Mouse (Mus musculus): ENCODE measurements around the gene Pald1. TPM values are rescaled to one million over a fixed set of nuclear protein-coding genes. Genes with fewer than 3 reads are reported as not detected.

Gene Pald1
- polyA plus RNA-seq, 1 experiment from 2014 or later: 16.1 TPM

DNA sequence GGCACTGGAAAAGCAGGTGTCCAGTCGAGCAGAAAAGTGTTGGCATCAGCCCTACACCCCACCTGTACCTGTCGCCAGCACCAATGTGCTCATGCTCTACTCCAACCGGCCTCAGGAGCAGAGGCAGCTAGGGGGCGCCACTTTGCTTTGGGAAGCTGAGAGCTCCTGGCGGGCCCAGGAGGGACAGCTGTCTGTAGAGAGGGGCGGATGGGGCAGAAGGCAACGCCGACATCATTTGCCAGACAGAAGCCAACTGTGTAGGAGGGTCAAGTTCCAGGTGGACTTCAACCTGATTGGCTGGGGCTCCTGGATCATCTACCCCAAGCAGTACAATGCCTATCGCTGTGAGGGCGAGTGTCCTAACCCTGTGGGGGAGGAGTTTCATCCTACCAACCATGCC is 40.0 kb upstream of the Pald1 start:
- H3K27me3 ChIP-seq (ENCODE audit: control insufficient read depth, insufficient read depth, low read length): peaks cover 17% of the 10 kb centered on the region
- no peak for DNase-seq (ENCODE audit: low spot score)
- H3K4me3 ChIP-seq (ENCODE audit: low read depth, low read length): no peak overlapping the region
- H3K27ac ChIP-seq (replicated peaks; ENCODE audit: low read depth, low read length): no peak overlapping the region
- peaks cover 2% of the 10 kb centered on the region; the same call in 1 of the 2 replicates for H3K4me1 ChIP-seq (ENCODE audit: control insufficient read depth, insufficient read depth, low read length)
- WGBS: 41% methylated on average over 10 of the region's 10 CpGs
- H3K36me3 ChIP-seq (replicated peaks; ENCODE audit: control insufficient read depth, insufficient read depth, low read depth, low read length): no peaks in the 10 kb centered on the region
- ATAC-seq (replicated peaks; ENCODE audit: insufficient number of reproducible peaks, low FRiP score, low TSS enrichment, low read depth): no peak
- H3K9ac ChIP-seq (replicated peaks; ENCODE audit: low read length): no peak overlapping the region
- H3K9me3 ChIP-seq (replicated peaks; ENCODE audit: control insufficient read depth, low read length): no peaks in the 10 kb centered on the region
- H3K4me2 ChIP-seq (ENCODE audit: low read depth, low read length): no peak overlapping the region

DNA sequence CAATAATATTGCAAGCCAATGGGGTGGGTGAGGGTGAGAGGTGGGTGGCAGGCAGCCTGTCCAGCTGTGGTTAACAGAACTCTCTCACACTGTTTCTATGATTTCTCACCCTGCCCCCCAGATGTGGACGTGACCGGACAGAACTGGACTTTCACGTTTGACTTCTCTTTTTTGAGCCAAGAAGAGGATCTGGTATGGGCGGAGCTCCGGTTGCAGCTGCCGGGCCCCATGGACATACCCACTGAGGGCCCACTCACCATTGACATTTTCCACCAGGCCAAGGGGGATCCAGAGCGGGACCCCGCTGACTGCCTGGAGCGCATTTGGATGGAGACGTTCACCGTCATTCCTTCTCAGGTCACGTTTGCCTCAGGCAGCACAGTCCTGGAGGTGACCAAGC is 39.5 kb upstream of the Pald1 start:
- peaks cover 22% of the 10 kb centered on the region for H3K27me3 ChIP-seq (ENCODE audit: control insufficient read depth, insufficient read depth, low read length)
- peaks cover 5% of the 10 kb centered on the region; the same call in 1 of the 2 replicates for H3K4me1 ChIP-seq (ENCODE audit: control insufficient read depth, insufficient read depth, low read length)
- ATAC-seq (replicated peaks; ENCODE audit: insufficient number of reproducible peaks, low FRiP score, low TSS enrichment, low read depth) (no peak), DNase-seq (ENCODE audit: low spot score) (no peak)
- H3K9ac ChIP-seq (replicated peaks; ENCODE audit: low read length): no peak overlapping the region
- H3K4me2 ChIP-seq (ENCODE audit: low read depth, low read length): no peak overlapping the region
- no peak overlapping the region for H3K4me3 ChIP-seq (ENCODE audit: low read depth, low read length)
- no peak overlapping the region for H3K27ac ChIP-seq (replicated peaks; ENCODE audit: low read depth, low read length)
- no peaks in the 10 kb centered on the region for H3K36me3 ChIP-seq (replicated peaks; ENCODE audit: control insufficient read depth, insufficient read depth, low read depth, low read length)
- 84% methylated on average over 12 of the region's 12 CpGs for WGBS
- no peaks in the 10 kb centered on the region for H3K9me3 ChIP-seq (replicated peaks; ENCODE audit: control insufficient read depth, low read length)

DNA sequence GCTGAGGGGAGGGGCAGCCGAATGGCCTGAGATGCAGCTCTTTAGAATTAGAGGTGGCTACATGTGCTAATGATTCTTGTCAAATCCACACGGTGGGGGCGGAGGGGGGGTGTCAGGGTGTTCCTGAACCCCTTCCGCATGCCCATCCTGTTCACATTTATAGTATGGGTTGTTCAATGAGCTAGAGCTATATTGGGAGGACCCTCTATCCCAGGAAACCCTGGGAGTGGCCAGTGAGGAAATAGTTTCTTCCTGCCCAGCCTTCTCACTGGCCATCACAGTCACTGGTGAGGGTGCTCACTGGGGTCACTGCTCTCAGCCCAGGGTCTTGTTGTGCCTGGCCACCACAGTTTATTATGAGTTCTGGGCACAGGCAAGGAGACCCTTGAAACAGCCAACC is 36.7 kb upstream of the Pald1 start:
- ATAC-seq (replicated peaks; ENCODE audit: insufficient number of reproducible peaks, low FRiP score, low TSS enrichment, low read depth) (no peak), DNase-seq (ENCODE audit: low spot score) (no peak)
- 66% methylated on average over 4 of the region's 4 CpGs for WGBS
- peaks cover 5% of the 10 kb centered on the region; the same call in 1 of the 2 replicates for H3K4me1 ChIP-seq (ENCODE audit: control insufficient read depth, insufficient read depth, low read length)
- no peak overlapping the region for H3K9ac ChIP-seq (replicated peaks; ENCODE audit: low read length)
- no peak overlapping the region for H3K4me3 ChIP-seq (ENCODE audit: low read depth, low read length)
- H3K4me2 ChIP-seq (ENCODE audit: low read depth, low read length): no peak overlapping the region
- H3K27me3 ChIP-seq (ENCODE audit: control insufficient read depth, insufficient read depth, low read length): peaks cover 38% of the 10 kb centered on the region
- H3K27ac ChIP-seq (replicated peaks; ENCODE audit: low read depth, low read length): no peak overlapping the region
- no peaks in the 10 kb centered on the region for H3K9me3 ChIP-seq (replicated peaks; ENCODE audit: control insufficient read depth, low read length)
- no peaks in the 10 kb centered on the region for H3K36me3 ChIP-seq (replicated peaks; ENCODE audit: control insufficient read depth, insufficient read depth, low read depth, low read length)

DNA sequence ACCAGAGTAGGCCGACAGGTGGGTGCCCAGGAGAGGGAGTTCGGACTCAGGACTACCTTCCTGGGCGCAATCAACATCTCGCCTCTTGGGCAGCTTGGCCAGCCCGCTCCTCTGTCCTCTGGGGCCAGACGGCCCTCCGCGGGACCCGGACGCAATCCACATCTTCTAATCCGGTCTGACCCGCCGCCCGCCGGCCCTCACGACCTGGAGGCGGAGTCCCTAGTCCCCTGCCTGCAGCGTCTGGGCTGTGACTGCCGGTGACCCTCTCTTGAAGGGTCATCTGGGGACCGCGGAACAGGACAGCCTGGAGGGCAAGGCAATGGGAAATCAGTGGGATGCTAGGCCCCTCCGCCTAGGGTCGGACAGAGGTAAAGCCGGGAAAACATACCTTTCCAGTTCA is 35.8 kb upstream of the Pald1 start:
- Histone ChIP-seq H3K4me2 (ENCODE audit: low read depth, low read length) (no peak overlapping the region), H3K36me3 (replicated peaks; ENCODE audit: control insufficient read depth, insufficient read depth, low read depth, low read length) (no peaks in the 10 kb centered on the region), H3K4me3 (ENCODE audit: low read depth, low read length) (no peak overlapping the region), H3K27ac (replicated peaks; ENCODE audit: low read depth, low read length) (no peak overlapping the region), H3K27me3 (ENCODE audit: control insufficient read depth, insufficient read depth, low read length) (peaks cover 38% of the 10 kb centered on the region), H3K9ac (replicated peaks; ENCODE audit: low read length) (no peak overlapping the region), H3K4me1 (ENCODE audit: control insufficient read depth, insufficient read depth, low read length) (peaks cover 5% of the 10 kb centered on the region; the same call in 1 of the 2 replicates), H3K9me3 (replicated peaks; ENCODE audit: control insufficient read depth, low read length) (no peaks in the 10 kb centered on the region)
- 0 out of 2 replicates have a peak, but pooled peaks have one; percentile 37 for ATAC-seq (replicated peaks; ENCODE audit: insufficient number of reproducible peaks, low FRiP score, low TSS enrichment, low read depth)
- WGBS: 4% methylated on average over 24 of the region's 24 CpGs
- DNase-seq (ENCODE audit: low spot score): no peak

DNA sequence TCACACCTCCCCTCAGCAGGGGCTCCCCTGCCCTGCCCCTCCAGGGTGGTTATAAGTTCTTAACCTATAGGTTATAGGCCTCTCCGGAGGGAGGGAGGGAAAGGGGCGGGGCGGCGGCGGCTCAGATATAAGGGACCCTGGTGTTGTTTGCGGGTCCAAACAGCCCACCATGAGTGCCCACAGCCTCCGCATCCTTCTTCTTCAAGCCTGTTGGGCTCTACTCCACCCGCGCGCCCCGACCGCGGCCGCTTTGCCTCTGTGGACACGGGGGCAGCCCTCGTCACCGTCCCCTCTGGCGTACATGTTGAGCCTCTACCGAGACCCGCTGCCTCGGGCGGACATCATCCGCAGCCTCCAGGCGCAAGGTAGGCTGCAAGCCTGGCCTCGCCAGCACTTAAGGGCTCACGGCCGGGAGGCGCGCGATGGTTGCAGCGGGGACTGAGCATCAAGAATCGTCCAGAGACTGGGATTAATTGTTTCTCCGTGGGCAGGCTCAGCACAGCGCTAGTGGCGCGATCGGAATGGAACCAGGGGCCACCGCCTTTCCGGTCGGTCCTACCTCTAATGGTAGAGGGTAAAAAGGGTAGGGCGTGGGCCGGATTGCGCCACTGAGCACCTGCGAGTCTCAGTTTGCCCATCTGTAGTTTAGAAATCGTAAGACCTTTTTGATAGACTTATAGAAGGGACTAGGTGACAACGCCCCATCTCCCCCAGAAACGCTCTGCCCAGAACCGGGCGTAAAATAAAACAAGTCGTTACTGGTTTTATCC is 35.0 kb upstream of the Pald1 start:
- DNase-seq (ENCODE audit: low spot score) (peak; percentile 45), ATAC-seq (replicated peaks; ENCODE audit: insufficient number of reproducible peaks, low FRiP score, low TSS enrichment, low read depth) (no peak)
- Histone ChIP-seq H3K4me3 (ENCODE audit: low read depth, low read length) (peak overlapping the region; percentile 40), H3K4me1 (ENCODE audit: control insufficient read depth, insufficient read depth, low read length) (peaks cover 5% of the 10 kb centered on the region; the same call in 1 of the 2 replicates), H3K4me2 (ENCODE audit: low read depth, low read length) (peak overlapping the region; percentile 65), H3K36me3 (replicated peaks; ENCODE audit: control insufficient read depth, insufficient read depth, low read depth, low read length) (no peaks in the 10 kb centered on the region), H3K27ac (replicated peaks; ENCODE audit: low read depth, low read length) (no peak overlapping the region), H3K27me3 (ENCODE audit: control insufficient read depth, insufficient read depth, low read length) (peaks cover 38% of the 10 kb centered on the region), H3K9ac (replicated peaks; ENCODE audit: low read length) (peak overlapping the region; percentile 22; the same call in 1 of the 2 replicates), H3K9me3 (replicated peaks; ENCODE audit: control insufficient read depth, low read length) (no peaks in the 10 kb centered on the region)
- 3% methylated on average over 48 of the region's 50 CpGs for WGBS

DNA sequence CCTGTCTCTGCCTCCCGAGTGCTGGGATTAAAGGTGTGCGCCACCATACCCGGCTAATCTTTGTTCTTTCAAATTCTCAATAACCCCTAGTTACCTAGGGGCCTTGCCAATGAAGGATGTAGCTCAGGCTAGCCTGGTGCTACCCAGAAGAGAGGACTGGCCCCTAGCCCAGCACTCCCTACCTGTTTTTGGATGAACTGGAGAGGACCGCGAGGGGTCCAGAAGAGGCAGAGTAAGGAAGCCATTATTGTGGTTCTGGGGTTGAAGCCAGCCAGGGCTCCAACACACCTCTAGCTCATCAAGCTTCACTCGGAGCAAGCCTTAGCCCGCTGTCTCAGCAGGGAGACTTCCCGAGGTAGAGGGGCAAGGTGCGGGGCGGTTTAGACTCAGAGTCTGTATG is 34.3 kb upstream of the Pald1 start, which contains the start of gene Nodal:
TSS of gene Nodal (plus strand) at position 301 of the 400 bp plus-strand sequence.
- H3K4me3 ChIP-seq (ENCODE audit: low read depth, low read length): peak within 1 kb of the TSS; percentile 40
- H3K36me3 ChIP-seq (replicated peaks; ENCODE audit: control insufficient read depth, insufficient read depth, low read depth, low read length): no peaks in the 10 kb centered on the region
- DNase-seq (ENCODE audit: low spot score) (no peak), ATAC-seq (replicated peaks; ENCODE audit: insufficient number of reproducible peaks, low FRiP score, low TSS enrichment, low read depth) (no peak)
- peaks cover 5% of the 10 kb centered on the region; the same call in 1 of the 2 replicates for H3K4me1 ChIP-seq (ENCODE audit: control insufficient read depth, insufficient read depth, low read length)
- whole genome bisulfite sequencing: 22% methylated on average over 9 of the region's 10 CpGs
- peak within 1 kb of the TSS; percentile 65 for H3K4me2 ChIP-seq (ENCODE audit: low read depth, low read length)
- H3K27ac ChIP-seq (replicated peaks; ENCODE audit: low read depth, low read length): no peak within 1 kb of the TSS
- H3K9me3 ChIP-seq (replicated peaks; ENCODE audit: control insufficient read depth, low read length): no peaks in the 10 kb centered on the region
- H3K9ac ChIP-seq (replicated peaks; ENCODE audit: low read length): peak within 1 kb of the TSS; percentile 22; the same call in 1 of the 2 replicates
- peaks cover 38% of the 10 kb centered on the region for H3K27me3 ChIP-seq (ENCODE audit: control insufficient read depth, insufficient read depth, low read length)

DNA sequence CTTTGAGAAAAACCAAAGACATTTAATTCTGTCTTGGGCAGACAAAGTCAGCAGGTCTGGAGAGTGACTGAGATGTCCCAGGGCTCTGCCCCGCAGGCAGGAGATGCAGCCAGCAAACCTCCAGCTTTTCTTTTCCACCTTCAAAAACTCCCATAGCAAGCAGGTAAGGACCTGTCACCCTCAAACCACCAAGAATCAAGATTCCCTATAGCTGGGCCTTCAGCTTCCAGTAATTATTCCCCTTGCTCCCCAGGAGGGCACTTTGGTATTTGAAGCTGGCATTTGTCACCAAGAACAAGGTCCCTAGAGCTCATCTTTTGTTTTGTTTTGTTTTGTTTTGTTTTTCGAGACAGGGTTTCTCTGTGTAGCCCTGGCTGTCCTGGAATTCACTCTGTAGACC is 33.7 kb upstream of the Pald1 start:
- no peak overlapping the region for H3K9ac ChIP-seq (replicated peaks; ENCODE audit: low read length)
- no peak overlapping the region for H3K27ac ChIP-seq (replicated peaks; ENCODE audit: low read depth, low read length)
- no peaks in the 10 kb centered on the region for H3K9me3 ChIP-seq (replicated peaks; ENCODE audit: control insufficient read depth, low read length)
- no peaks in the 10 kb centered on the region for H3K36me3 ChIP-seq (replicated peaks; ENCODE audit: control insufficient read depth, insufficient read depth, low read depth, low read length)
- H3K27me3 ChIP-seq (ENCODE audit: control insufficient read depth, insufficient read depth, low read length): peaks cover 38% of the 10 kb centered on the region
- DNase-seq (ENCODE audit: low spot score): no peak
- peaks cover 5% of the 10 kb centered on the region; the same call in 1 of the 2 replicates for H3K4me1 ChIP-seq (ENCODE audit: control insufficient read depth, insufficient read depth, low read length)
- ATAC-seq (replicated peaks; ENCODE audit: insufficient number of reproducible peaks, low FRiP score, low TSS enrichment, low read depth): no peak
- 41% methylated on average over 2 of the region's 2 CpGs for WGBS
- H3K4me2 ChIP-seq (ENCODE audit: low read depth, low read length): no peak overlapping the region
- H3K4me3 ChIP-seq (ENCODE audit: low read depth, low read length): no peak overlapping the region

DNA sequence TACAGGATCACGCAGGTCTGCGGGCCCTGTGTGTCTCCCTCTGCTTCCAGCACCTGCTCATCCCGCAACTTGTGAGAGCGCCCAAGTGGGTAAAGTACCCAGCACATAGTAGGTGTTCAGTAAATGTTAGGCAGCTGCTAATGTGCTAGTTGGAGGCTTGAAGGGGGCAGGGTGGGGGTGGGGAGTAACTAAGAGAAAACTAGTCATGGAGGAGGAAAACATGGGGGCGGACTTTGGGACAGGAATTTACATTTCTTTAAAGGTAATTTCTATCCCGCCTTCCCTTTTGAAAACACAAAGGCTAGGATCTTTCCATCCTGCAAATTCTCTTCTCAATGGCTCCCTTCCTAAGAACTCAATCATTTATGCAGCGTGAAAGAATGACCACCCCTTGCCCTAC is 33.2 kb upstream of the Pald1 start:
- Histone ChIP-seq H3K4me1 (ENCODE audit: control insufficient read depth, insufficient read depth, low read length) (peaks cover 5% of the 10 kb centered on the region; the same call in 1 of the 2 replicates), H3K4me3 (ENCODE audit: low read depth, low read length) (no peak overlapping the region), H3K27me3 (ENCODE audit: control insufficient read depth, insufficient read depth, low read length) (peaks cover 38% of the 10 kb centered on the region), H3K36me3 (replicated peaks; ENCODE audit: control insufficient read depth, insufficient read depth, low read depth, low read length) (no peaks in the 10 kb centered on the region), H3K27ac (replicated peaks; ENCODE audit: low read depth, low read length) (no peak overlapping the region), H3K9me3 (replicated peaks; ENCODE audit: control insufficient read depth, low read length) (no peaks in the 10 kb centered on the region), H3K9ac (replicated peaks; ENCODE audit: low read length) (no peak overlapping the region), H3K4me2 (ENCODE audit: low read depth, low read length) (no peak overlapping the region)
- DNase-seq (ENCODE audit: low spot score) (no peak), ATAC-seq (replicated peaks; ENCODE audit: insufficient number of reproducible peaks, low FRiP score, low TSS enrichment, low read depth) (no peak)
- WGBS: 25% methylated on average over 7 of the region's 7 CpGs
